Mouse (Mus musculus) layer of hippocampus, adult 18-20 months (tissue): Measurements from ENCODE around the gene Atp2c1. TPM values are rescaled to one million over a fixed set of nuclear protein-coding genes. Genes with fewer than 3 reads are reported as not detected.

Experiments used
- DNase-seq, 2 experiments: peaks; one replicate each; pipeline ENCODE4 v3.0.0; 2022; ENCODE audit warnings: low spot score in 2 of 2
- total RNA-seq, 2 experiments: library from RNA; stranded (reverse); gene quantifications; 2 replicates each; pipeline ENCODE4 v1.2.3; 2021

Gene Atp2c1
- total RNA-seq, 2 experiments from 2014 or later, result 230 to 234 TPM

- no peak for DNase-seq
Measured at GRCm38 (mm10) chr9:105368605-105369004, 158.5 kb downstream of the Atp2c1 start.

- no peak for DNase-seq
Measured at GRCm38 (mm10) chr9:105366199-105366598, 160.9 kb downstream of the Atp2c1 start.

GRCm38 (mm10) chr9:105363520-105364231 is 163.4 kb downstream of the Atp2c1 start:
- DNase-seq, result peak; percentile 66 to 84

GRCm38 (mm10) chr9:105362181-105362580 is 164.9 kb downstream of the Atp2c1 start:
- DNase-seq, result no peak

Other genes with a start within 250 kb of the Atp2c1 start
- gene Aste1, start 131.9 kb downstream of the Atp2c1 start, total RNA-seq, result 10 to 100 TPM in 1 of 2 experiments, 1 to 10 TPM in 1; 9.4 to 11.0 TPM
- 1 to 10 TPM; 1.4 to 1.6 TPM for gene Nek11, start 131.8 kb downstream of the Atp2c1 start, total RNA-seq
- 10 to 100 TPM; 43.1 to 46.8 TPM for gene Pik3r4, start 115.7 kb upstream of the Atp2c1 start, total RNA-seq